Mouse (Mus musculus) forebrain, embryonic 10.5 days (tissue): Measurements from ENCODE around the gene Esp36. TPM values are rescaled to one million over a fixed set of nuclear protein-coding genes. Genes with fewer than 3 reads are reported as not detected.
"Not testable (repeated sequence)": the region's sequence is repeated elsewhere in the genome, so short reads cannot be mapped to it uniquely, and the experiment has no call there.

Experiments
- DNase-seq: peaks from one replicate; pipeline ENCODE4 v3.0.0-alpha.2; 2017; ENCODE audit warnings: low spot score; ENCODE audit errors: extremely low spot score
- H3K27ac ChIP-seq: fragments of 300-500 bp; sonication (generic); 2 replicates; pipeline ENCODE4 v1.5.1; 2016; ENCODE audit warnings: mild to moderate bottlenecking
- H3K27me3 ChIP-seq: fragments of 300-500 bp; sonication (generic); 2 replicates; pipeline ENCODE4 v1.6.1; 2016; ENCODE audit warnings: mild to moderate bottlenecking; ENCODE audit not compliant: poor library complexity, severe bottlenecking
- H3K36me3 ChIP-seq: fragments of 300-500 bp; sonication (generic); replicated peaks from 2 replicates; pipeline ENCODE4 v1.6.1; 2016; ENCODE audit warnings: mild to moderate bottlenecking, moderate library complexity
- H3K4me1 ChIP-seq: fragments of 300-500 bp; sonication (generic); 2 replicates; pipeline ENCODE4 v1.6.1; 2016
- H3K4me3 ChIP-seq: fragments of 300-500 bp; sonication (generic); 2 replicates; pipeline ENCODE4 v1.5.1; 2016; ENCODE audit warnings: mild to moderate bottlenecking, moderate library complexity
- H3K9me3 ChIP-seq: fragments of 300-500 bp; sonication (generic); 2 replicates; pipeline ENCODE4 v1.6.1; 2016; ENCODE audit warnings: mild to moderate bottlenecking, moderate library complexity
- WGBS: fragments of 180-500 bp; shearing (Covaris S2); methylation state at CpG from one replicate; pipeline ENCODE4 v1.1.7; 2016; 5-methylcytosine and 5-hydroxymethylcytosine counted together
- polyA plus RNA-seq: library from polyadenylated mRNA; unstranded; fragments of >200 nt; fragmentation: Nextera tagmentation; extraction: Ambion mirVana; gene quantifications from 2 replicates; pipeline ENCODE4 v1.2.1, GENCODE M21; 2016

The Esp36 gene
- polyA plus RNA-seq: not detected in 2 replicates

GRCm38 (mm10) chr17:38420085-38420484 is at the start of gene Esp36:
Gene Esp36 (minus strand): TSS chr17:38420185.
- peaks cover 13% of the 10 kb centered on the region; the same call in 1 of the 2 replicates for H3K9me3 ChIP-seq
- no peak within 1 kb of the TSS for H3K4me3 ChIP-seq
- no peaks in the 10 kb centered on the region for H3K4me1 ChIP-seq
- H3K27ac ChIP-seq: no peak within 1 kb of the TSS
- WGBS: 77% methylated on average over 2 of the region's 2 CpGs
- DNase-seq: no peak
- H3K36me3 ChIP-seq: no peaks in the 10 kb centered on the region
- no peaks in the 10 kb centered on the region for H3K27me3 ChIP-seq

- H3K4me3 ChIP-seq, H3K4me1 ChIP-seq, H3K27me3 ChIP-seq: not testable (repeated sequence)
Measured at GRCm38 (mm10) chr17:38456206-38456605, 36.2 kb upstream of the Esp36 start.

GRCm38 (mm10) chr17:38450688-38451087 is 30.7 kb upstream of the Esp36 start:
- Histone ChIP-seq H3K4me1 (no peaks in the 10 kb centered on the region), H3K4me3 (no peak overlapping the region), H3K36me3 (no peaks in the 10 kb centered on the region), H3K27me3 (no peaks in the 10 kb centered on the region), H3K9me3 (peaks cover 24% of the 10 kb centered on the region; the same call in 1 of the 2 replicates), H3K27ac (no peak overlapping the region)
- DNase-seq: no peak
- 91% methylated on average over 2 of the region's 2 CpGs for WGBS

More at GRCm38 (mm10) chr17:38456206-38456605, 36.2 kb upstream of the Esp36 start:
- not testable (repeated sequence) for H3K27ac ChIP-seq, DNase-seq, H3K36me3 ChIP-seq, H3K9me3 ChIP-seq

- Histone ChIP-seq H3K4me3 (no peak overlapping the region), H3K36me3 (no peaks in the 10 kb centered on the region), H3K27me3 (no peaks in the 10 kb centered on the region), H3K9me3 (peaks cover 26% of the 10 kb centered on the region), H3K27ac (no peak overlapping the region), H3K4me1 (no peaks in the 10 kb centered on the region)
- DNase-seq: no peak
- 85% methylated on average over 3 of the region's 3 CpGs for WGBS
Measured at GRCm38 (mm10) chr17:38406135-38406534, 13.8 kb downstream of the Esp36 start.

GRCm38 (mm10) chr17:38391821-38392220 is 28.2 kb downstream of the Esp36 start:
- Histone ChIP-seq H3K27ac (no peak overlapping the region), H3K4me1 (no peaks in the 10 kb centered on the region), H3K9me3 (peaks cover 13% of the 10 kb centered on the region; the same call in 1 of the 2 replicates), H3K27me3 (no peaks in the 10 kb centered on the region), H3K36me3 (no peaks in the 10 kb centered on the region), H3K4me3 (no peak overlapping the region)
- DNase-seq: no peak
- WGBS: 85% methylated on average over 2 of the region's 2 CpGs

Other genes starting within 250 kb of the Esp36 start
- not detected in 2 replicates for gene Olfr134, start 248.8 kb downstream of the Esp36 start, polyA plus RNA-seq
- not detected in 2 replicates for gene Olfr135, start 215.8 kb downstream of the Esp36 start, polyA plus RNA-seq
- gene Olfr138, start 159.2 kb downstream of the Esp36 start, polyA plus RNA-seq: not detected in 2 replicates
- not detected in 2 replicates for gene Olfr137, start 112.6 kb downstream of the Esp36 start, polyA plus RNA-seq
- not detected in 2 replicates for gene Olfr136, start 90.4 kb downstream of the Esp36 start, polyA plus RNA-seq
- not detected in 2 replicates for gene Esp34, start 134.0 kb upstream of the Esp36 start, polyA plus RNA-seq
- gene Esp31, start 219.3 kb upstream of the Esp36 start, polyA plus RNA-seq: not detected in 2 replicates